Mouse (Mus musculus) hindbrain, embryonic 16.5 days (tissue): ENCODE data around the gene Gm13288. TPM values are rescaled to one million over a fixed set of nuclear protein-coding genes. Genes with fewer than 3 reads are reported as not detected.
"Not testable (repeated sequence)": the region's sequence is repeated elsewhere in the genome, so short reads cannot be mapped to it uniquely, and the experiment has no call there.

Source experiments
- ATAC-seq: fragments of 200-750 bp; cut with Nextera tagmentation; 2 replicates; pipeline ENCODE4 v1.8.0; 2017; ENCODE audit warnings: moderate TSS enrichment, moderate library complexity
- H3K27ac ChIP-seq: fragments of 300-500 bp; sonication (generic); 2 replicates; pipeline ENCODE4 v1.5.1; 2014; ENCODE audit warnings: low read depth, mild to moderate bottlenecking, control low read depth, low read length, moderate library complexity
- H3K27me3 ChIP-seq: fragments of 300-500 bp; sonication (generic); replicated peaks from 2 replicates; pipeline ENCODE4 v1.6.1; 2014; ENCODE audit warnings: low read length; ENCODE audit not compliant: control insufficient read depth, insufficient read depth
- H3K36me3 ChIP-seq: fragments of 300-500 bp; sonication (generic); 2 replicates; pipeline ENCODE4 v1.6.1; 2014; ENCODE audit warnings: mild to moderate bottlenecking, low read length, moderate library complexity, mixed read lengths; ENCODE audit not compliant: control insufficient read depth, insufficient read depth
- H3K4me1 ChIP-seq: fragments of 300-500 bp; sonication (generic); 2 replicates; pipeline ENCODE4 v1.6.1; 2014; ENCODE audit warnings: low read depth, low read length; ENCODE audit not compliant: control insufficient read depth, insufficient read depth
- H3K4me2 ChIP-seq: fragments of 300-500 bp; sonication (generic); 2 replicates; pipeline ENCODE4 v1.6.1; 2014; ENCODE audit warnings: mild to moderate bottlenecking, low read length, control low read depth, moderate library complexity
- H3K4me3 ChIP-seq: fragments of 300-500 bp; sonication (generic); 2 replicates; pipeline ENCODE4 v1.5.1; 2014; ENCODE audit warnings: mild to moderate bottlenecking, low read length, control low read depth, moderate library complexity
- H3K9ac ChIP-seq: fragments of 300-500 bp; sonication (generic); 2 replicates; pipeline ENCODE4 v1.6.1; 2014; ENCODE audit warnings: low read depth, mild to moderate bottlenecking, control low read depth, low read length, moderate library complexity
- H3K9me3 ChIP-seq: fragments of 300-500 bp; sonication (generic); 2 replicates; pipeline ENCODE4 v1.6.1; 2014; ENCODE audit warnings: mild to moderate bottlenecking, low read length, moderate library complexity; ENCODE audit not compliant: control insufficient read depth
- WGBS: fragments of 180-500 bp; shearing (Covaris S2); extraction: QIAGEN DNeasy Blood & Tissue Kit; methylation state at CpG from one replicate; pipeline ENCODE4 v1.1.7; 2014; 5-methylcytosine and 5-hydroxymethylcytosine counted together
- polyA plus RNA-seq: library from polyadenylated mRNA; unstranded; fragments of >200 nt; fragmentation: Nextera tagmentation; extraction: Ambion mirVana; gene quantifications from 2 replicates; pipeline ENCODE4 v1.2.1, GENCODE M21; 2015

Gm13288 gene
- polyA plus RNA-seq, 1 experiment from 2014 or later, result not detected

DNA sequence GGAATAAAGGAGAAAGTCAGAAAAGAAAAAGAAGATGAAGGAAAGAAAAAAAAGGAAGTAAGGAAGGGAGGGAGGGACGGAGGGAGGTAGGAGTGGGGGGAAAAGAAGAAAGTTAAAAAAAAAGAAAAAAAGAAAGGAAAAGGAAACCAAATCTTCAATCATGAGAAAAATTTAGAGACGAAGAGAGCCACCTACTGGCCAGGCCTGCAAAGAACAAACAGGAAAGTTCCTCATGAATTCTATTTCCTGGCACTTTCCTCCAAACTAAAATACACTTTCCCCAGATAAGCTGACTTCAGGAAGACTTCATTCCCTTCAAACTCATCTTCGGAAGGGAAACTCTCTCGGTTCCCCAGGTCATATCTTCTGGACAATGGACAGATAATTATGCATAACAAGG is 25.2 kb downstream of the Gm13288 start:
- H3K4me2 ChIP-seq, result no peak overlapping the region
- no peak overlapping the region for H3K27ac ChIP-seq
- no peaks in the 10 kb centered on the region for H3K36me3 ChIP-seq
- H3K9me3 ChIP-seq, result no peaks in the 10 kb centered on the region
- WGBS, result 26% methylated on average over 4 of the region's 4 CpGs
- H3K4me3 ChIP-seq, result no peak overlapping the region
- H3K27me3 ChIP-seq, result no peaks in the 10 kb centered on the region
- H3K9ac ChIP-seq, result no peak overlapping the region
- no peaks in the 10 kb centered on the region for H3K4me1 ChIP-seq
- no peak for ATAC-seq

DNA sequence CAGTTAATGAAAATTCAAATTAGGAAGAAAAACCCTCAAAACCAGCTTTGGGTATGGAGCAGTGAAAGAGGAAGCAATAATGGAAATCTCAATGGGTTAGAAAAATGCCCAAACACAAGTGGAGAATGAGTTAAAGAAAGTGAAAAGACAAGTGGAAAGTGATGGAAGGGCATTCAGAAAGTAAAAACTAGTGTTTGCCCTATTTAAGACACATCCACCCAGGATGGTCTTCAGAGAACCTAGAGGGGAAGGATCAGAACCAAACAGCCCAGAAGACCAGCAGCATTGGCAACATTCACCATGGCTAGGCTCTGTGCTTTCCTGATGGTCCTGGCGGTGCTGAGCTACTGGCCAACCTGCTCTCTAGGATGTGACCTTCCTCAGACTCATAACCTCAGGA is 29.9 kb downstream of the Gm13288 start, which contains the start of gene Ifna5:
Gene Ifna5, plus strand, starts transcription at position 301 of the 400 bp plus-strand sequence.
- 83% methylated on average over 1 of the region's 1 CpGs for WGBS
- H3K9me3 ChIP-seq, H3K27me3 ChIP-seq, H3K36me3 ChIP-seq, ATAC-seq, H3K9ac ChIP-seq, H3K27ac ChIP-seq, H3K4me2 ChIP-seq, H3K4me1 ChIP-seq, H3K4me3 ChIP-seq: not testable (repeated sequence)

GRCm38 (mm10) chr4:88838828-88839227 is 33.5 kb downstream of the Gm13288 start:
- Histone ChIP-seq H3K9ac (no peak overlapping the region), H3K36me3 (no peaks in the 10 kb centered on the region), H3K4me3 (no peak overlapping the region), H3K4me2 (no peak overlapping the region), H3K27me3 (no peaks in the 10 kb centered on the region), H3K27ac (no peak overlapping the region), H3K4me1 (no peaks in the 10 kb centered on the region), H3K9me3 (no peaks in the 10 kb centered on the region)
- WGBS, result 39% methylated on average over 3 of the region's 3 CpGs
- no peak for ATAC-seq

DNA sequence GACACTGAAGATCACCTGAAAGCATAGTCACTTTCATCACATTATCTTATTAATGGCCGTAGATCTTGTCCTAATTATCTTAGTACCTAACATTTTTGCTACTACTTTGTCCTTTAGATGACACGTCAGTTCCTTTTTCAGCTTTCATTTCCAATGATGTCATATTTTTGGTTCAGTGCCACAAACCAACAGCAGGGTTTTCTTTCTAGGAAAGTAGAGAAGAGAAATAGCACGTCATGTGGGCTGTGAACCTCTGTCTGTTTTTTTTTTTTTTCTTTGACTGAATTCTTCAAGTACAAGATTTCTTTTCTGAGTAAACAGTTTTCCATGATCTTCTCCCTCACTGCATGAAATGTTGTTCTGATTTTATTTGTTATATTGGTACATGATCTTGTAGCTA is 34.7 kb downstream of the Gm13288 start:
- ATAC-seq, result no peak
- Histone ChIP-seq H3K4me2 (no peak overlapping the region), H3K36me3 (no peaks in the 10 kb centered on the region), H3K4me1 (no peaks in the 10 kb centered on the region), H3K9me3 (no peaks in the 10 kb centered on the region), H3K9ac (no peak overlapping the region), H3K27ac (no peak overlapping the region), H3K4me3 (no peak overlapping the region), H3K27me3 (no peaks in the 10 kb centered on the region)
- WGBS, result 77% methylated on average over 3 of the region's 3 CpGs

DNA sequence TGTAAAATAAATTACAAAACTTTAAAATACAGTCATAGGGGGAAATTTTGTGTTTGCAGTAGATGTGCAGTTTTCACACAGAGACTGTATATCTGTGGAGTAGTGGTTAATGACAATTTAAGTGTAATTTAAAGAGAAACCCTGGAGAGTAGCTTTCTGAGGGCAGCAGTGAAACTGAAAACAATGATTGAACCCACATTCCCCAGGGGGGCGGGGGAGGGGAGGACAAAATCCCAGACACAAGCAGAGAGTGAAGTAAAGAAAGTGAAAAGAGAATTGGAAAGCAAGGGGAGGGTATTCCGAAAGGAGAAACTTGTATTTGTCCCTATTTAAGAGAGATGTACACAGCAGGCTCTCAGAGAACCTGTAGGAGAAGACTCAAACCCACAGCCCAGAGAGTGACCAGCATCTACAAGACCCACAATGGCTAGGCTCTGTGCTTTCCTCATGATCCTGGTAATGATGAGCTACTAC is 36.1 kb downstream of the Gm13288 start, which contains the start of gene Ifna4:
Gene Ifna4, plus strand, starts transcription at position 424 of the 474 bp plus-strand sequence.
- Histone ChIP-seq H3K4me3 (no peak within 1 kb of the TSS), H3K9ac (no peak within 1 kb of the TSS), H3K36me3 (no peaks in the 10 kb centered on the region), H3K27ac (no peak within 1 kb of the TSS), H3K4me2 (no peak within 1 kb of the TSS), H3K27me3 (no peaks in the 10 kb centered on the region), H3K9me3 (no peaks in the 10 kb centered on the region), H3K4me1 (no peaks in the 10 kb centered on the region)
- no peak for ATAC-seq
- WGBS, result 26% methylated on average over 2 of the region's 2 CpGs

- H3K9me3 ChIP-seq, result no peaks in the 10 kb centered on the region
- H3K9ac ChIP-seq, result no peak overlapping the region
- ATAC-seq, result no peak
- no peaks in the 10 kb centered on the region for H3K36me3 ChIP-seq
- H3K4me2 ChIP-seq, result no peak overlapping the region
- H3K27ac ChIP-seq, result no peak overlapping the region
- no peaks in the 10 kb centered on the region for H3K27me3 ChIP-seq
- no peaks in the 10 kb centered on the region for H3K4me1 ChIP-seq
- no peak overlapping the region for H3K4me3 ChIP-seq
- WGBS, result 58% methylated on average over 2 of the region's 2 CpGs
Observed at GRCm38 (mm10) chr4:88845334-88845733, 40.0 kb downstream of the Gm13288 start.

- Histone ChIP-seq H3K4me1 (no peaks in the 10 kb centered on the region), H3K4me2 (no peak within 1 kb of the TSS), H3K27ac (no peak within 1 kb of the TSS), H3K27me3 (no peaks in the 10 kb centered on the region), H3K4me3 (no peak within 1 kb of the TSS), H3K36me3 (no peaks in the 10 kb centered on the region), H3K9ac (no peak within 1 kb of the TSS), H3K9me3 (no peaks in the 10 kb centered on the region)
- 69% methylated on average over 1 of the region's 1 CpGs for WGBS
- no peak for ATAC-seq
Observed at GRCm38 (mm10) chr4:88849698-88850097, 44.4 kb downstream of the Gm13288 start, which contains the start of gene Ifna1. Gene Ifna1 (plus strand): TSS chr4:88850087.

- 28% methylated on average over 4 of the region's 4 CpGs for WGBS
- no peak overlapping the region for H3K4me3 ChIP-seq
- H3K27me3 ChIP-seq, result no peaks in the 10 kb centered on the region
Observed at GRCm38 (mm10) chr4:88851026-88851763, 45.9 kb downstream of the Gm13288 start.

More at GRCm38 (mm10) chr4:88851026-88851763, 45.9 kb downstream of the Gm13288 start:
- no peaks in the 10 kb centered on the region for H3K4me1 ChIP-seq
- ATAC-seq, result no peak
- H3K9me3 ChIP-seq, result no peaks in the 10 kb centered on the region
- no peak overlapping the region for H3K27ac ChIP-seq
- no peak overlapping the region for H3K9ac ChIP-seq
- no peak overlapping the region for H3K4me2 ChIP-seq
- no peaks in the 10 kb centered on the region for H3K36me3 ChIP-seq
